Mouse (Mus musculus): ENCODE results near the gene Gm10300.

DNA sequence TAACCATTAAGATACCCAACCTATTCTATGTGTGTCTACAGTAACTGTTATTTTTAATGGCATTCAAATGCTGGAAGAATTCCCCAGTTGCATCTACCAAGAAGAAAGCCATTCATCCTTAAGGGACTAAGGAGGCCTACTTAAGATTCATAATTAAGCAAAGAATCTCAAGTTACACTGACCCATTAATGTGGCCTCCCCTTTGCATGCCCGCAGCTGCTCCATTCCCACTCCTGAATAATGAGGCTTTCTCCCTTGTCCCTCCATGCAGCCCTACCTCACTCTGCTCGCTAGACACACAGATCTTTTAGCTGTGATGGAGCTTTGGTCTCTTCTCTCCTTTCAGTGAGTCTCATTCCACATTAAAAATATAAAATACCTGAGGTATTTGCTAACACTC lies 40.3 kb upstream of the Gm10300 start:
- TF ChIP-seq CTCF (IDR thresholded peaks at IDR 0.05; ENCODE audit: control insufficient read depth, insufficient read depth, insufficient read length) (no peak), MAX (IDR thresholded peaks at IDR 0.05) (no peak), USF1 (IDR thresholded peaks at IDR 0.05; ENCODE audit: low read depth) (no peak)
